Mouse (Mus musculus) kidney, embryonic 16.5 days (tissue): Measurements from ENCODE around the gene Hspd1. TPM values are rescaled to one million over a fixed set of nuclear protein-coding genes. Genes with fewer than 3 reads are reported as not detected.

Source experiments
- ATAC-seq: fragments of 200-750 bp; cut with Nextera tagmentation; 2 replicates; pipeline ENCODE4 v1.8.0; 2017; ENCODE audit warnings: moderate TSS enrichment; ENCODE audit not compliant: low FRiP score, low TSS enrichment
- H3K27ac ChIP-seq: fragments of 300-500 bp; sonication (generic); 2 replicates; pipeline ENCODE4 v1.5.1; 2014; ENCODE audit warnings: low read length
- H3K27me3 ChIP-seq: fragments of 300-500 bp; sonication (generic); 2 replicates; pipeline ENCODE4 v1.6.1; 2014; ENCODE audit warnings: low read length, control low read depth, mixed read lengths; ENCODE audit not compliant: insufficient read depth
- H3K36me3 ChIP-seq: fragments of 300-500 bp; sonication (generic); 2 replicates; pipeline ENCODE4 v1.6.1; 2014; ENCODE audit warnings: low read length, control low read depth, mixed read lengths; ENCODE audit not compliant: insufficient read depth
- H3K4me1 ChIP-seq: fragments of 300-500 bp; sonication (generic); 2 replicates; pipeline ENCODE4 v1.6.1; 2014; ENCODE audit warnings: low read length, control low read depth, mixed read lengths; ENCODE audit not compliant: insufficient read depth
- H3K4me2 ChIP-seq: fragments of 300-500 bp; sonication (generic); replicated peaks from 2 replicates; pipeline ENCODE4 v1.6.1; 2014; ENCODE audit warnings: low read depth, low read length
- H3K4me3 ChIP-seq: fragments of 300-500 bp; sonication (generic); 2 replicates; pipeline ENCODE4 v1.5.1; 2014; ENCODE audit warnings: mild to moderate bottlenecking, low read length
- H3K9ac ChIP-seq: fragments of 300-500 bp; sonication (generic); replicated peaks from 2 replicates; pipeline ENCODE4 v1.6.1; 2014; ENCODE audit warnings: low read length
- H3K9me3 ChIP-seq: fragments of 300-500 bp; sonication (generic); 2 replicates; pipeline ENCODE4 v1.6.1; 2016; ENCODE audit warnings: low read length, control low read depth
- WGBS: fragments of 180-500 bp; shearing (Covaris S2); extraction: QIAGEN DNeasy Blood & Tissue Kit; methylation state at CpG from one replicate; pipeline ENCODE4 v1.1.7; 2014; 5-methylcytosine and 5-hydroxymethylcytosine counted together
- polyA plus RNA-seq: library from polyadenylated mRNA; unstranded; fragments of >200 nt; fragmentation: Nextera tagmentation; extraction: Ambion mirVana; gene quantifications from 2 replicates; pipeline ENCODE4 v1.2.1, GENCODE M21; 2015

The Hspd1 gene
- polyA plus RNA-seq, 1 experiment from 2014 or later = 498 TPM

- H3K4me3 ChIP-seq = no peak overlapping the region
- WGBS = 62% methylated on average over 4 of the region's 4 CpGs
- no peak overlapping the region for H3K4me2 ChIP-seq
- peaks cover 10% of the 10 kb centered on the region for H3K4me1 ChIP-seq
- H3K9me3 ChIP-seq = no peaks in the 10 kb centered on the region
- ATAC-seq = no peak
- H3K36me3 ChIP-seq = no peaks in the 10 kb centered on the region
- H3K9ac ChIP-seq = no peak overlapping the region
- H3K27me3 ChIP-seq = no peaks in the 10 kb centered on the region
- H3K27ac ChIP-seq = no peak overlapping the region
These were observed 39.0 kb downstream of the Hspd1 start for GRCm38 (mm10) chr1:55048841-55049587.

DNA sequence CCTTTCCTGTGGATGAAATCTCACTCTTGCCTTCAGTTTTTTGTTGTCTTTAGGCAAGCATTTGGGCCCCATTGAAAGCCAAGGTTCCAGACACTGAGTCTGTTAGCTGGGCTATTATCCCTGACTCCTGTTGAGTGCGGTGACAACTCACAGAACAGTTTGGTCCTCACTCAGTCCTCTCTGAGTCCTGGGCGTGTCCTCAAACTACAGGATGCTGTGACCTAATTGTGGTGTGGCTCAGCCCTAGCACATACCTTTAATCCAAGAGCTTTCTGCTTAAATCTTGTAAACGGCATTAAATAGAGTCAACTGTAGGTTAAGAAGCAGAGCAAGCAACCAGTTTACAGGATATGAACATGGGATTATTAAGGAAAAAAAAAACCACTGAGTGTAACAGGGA lies 44.9 kb downstream of the Hspd1 start:
- Histone ChIP-seq H3K27me3 (no peaks in the 10 kb centered on the region), H3K27ac (no peak overlapping the region), H3K36me3 (no peaks in the 10 kb centered on the region), H3K4me3 (no peak overlapping the region), H3K9ac (no peak overlapping the region), H3K4me1 (no peaks in the 10 kb centered on the region), H3K4me2 (no peak overlapping the region), H3K9me3 (peaks cover 10% of the 10 kb centered on the region)
- ATAC-seq = no peak
- 77% methylated on average over 3 of the region's 3 CpGs for WGBS

- peaks cover 10% of the 10 kb centered on the region for H3K9me3 ChIP-seq
- no peaks in the 10 kb centered on the region for H3K27me3 ChIP-seq
- H3K4me2 ChIP-seq = no peak overlapping the region
- no peaks in the 10 kb centered on the region for H3K4me1 ChIP-seq
- WGBS = 76% methylated on average over 1 of the region's 1 CpGs
- H3K9ac ChIP-seq = no peak overlapping the region
- ATAC-seq = no peak
- H3K36me3 ChIP-seq = no peaks in the 10 kb centered on the region
- H3K4me3 ChIP-seq = no peak overlapping the region
- no peak overlapping the region for H3K27ac ChIP-seq
These were observed 45.8 kb downstream of the Hspd1 start for GRCm38 (mm10) chr1:55042246-55042645.

- no peak for ATAC-seq
- no peaks in the 10 kb centered on the region for H3K36me3 ChIP-seq
- H3K4me1 ChIP-seq = no peaks in the 10 kb centered on the region
- WGBS = 90% methylated on average over 4 of the region's 4 CpGs
- H3K27me3 ChIP-seq = no peaks in the 10 kb centered on the region
- H3K9me3 ChIP-seq = peaks cover 10% of the 10 kb centered on the region
- no peak overlapping the region for H3K4me3 ChIP-seq
- no peak overlapping the region for H3K4me2 ChIP-seq
- H3K27ac ChIP-seq = no peak overlapping the region
- no peak overlapping the region for H3K9ac ChIP-seq
These were observed 46.4 kb downstream of the Hspd1 start for GRCm38 (mm10) chr1:55041691-55042090.

DNA sequence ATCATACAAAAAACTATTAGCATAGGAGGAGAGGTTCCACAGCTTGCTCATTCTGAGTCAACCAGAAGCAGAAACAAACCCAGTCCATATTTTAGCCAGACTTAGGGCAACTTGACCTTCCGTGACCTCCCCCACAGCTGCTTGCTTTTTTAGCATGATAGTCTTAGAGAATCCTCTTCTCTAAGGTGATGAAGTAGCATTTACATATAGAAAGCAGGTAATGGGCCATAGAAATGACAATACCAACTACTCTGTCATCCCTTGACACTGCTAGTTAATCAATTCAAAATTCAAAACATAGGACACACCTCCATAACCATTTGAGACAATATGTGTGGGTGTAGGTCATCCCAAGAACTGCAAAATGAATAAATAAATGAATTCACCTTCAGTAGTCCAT lies 48.1 kb downstream of the Hspd1 start:
- H3K9ac ChIP-seq = no peak overlapping the region
- WGBS = 76% methylated on average over 1 of the region's 1 CpGs
- no peaks in the 10 kb centered on the region for H3K36me3 ChIP-seq
- H3K9me3 ChIP-seq = peaks cover 10% of the 10 kb centered on the region
- no peaks in the 10 kb centered on the region for H3K27me3 ChIP-seq
- no peak overlapping the region for H3K4me2 ChIP-seq
- H3K27ac ChIP-seq = no peak overlapping the region
- no peak for ATAC-seq
- no peaks in the 10 kb centered on the region for H3K4me1 ChIP-seq
- H3K4me3 ChIP-seq = no peak overlapping the region

DNA sequence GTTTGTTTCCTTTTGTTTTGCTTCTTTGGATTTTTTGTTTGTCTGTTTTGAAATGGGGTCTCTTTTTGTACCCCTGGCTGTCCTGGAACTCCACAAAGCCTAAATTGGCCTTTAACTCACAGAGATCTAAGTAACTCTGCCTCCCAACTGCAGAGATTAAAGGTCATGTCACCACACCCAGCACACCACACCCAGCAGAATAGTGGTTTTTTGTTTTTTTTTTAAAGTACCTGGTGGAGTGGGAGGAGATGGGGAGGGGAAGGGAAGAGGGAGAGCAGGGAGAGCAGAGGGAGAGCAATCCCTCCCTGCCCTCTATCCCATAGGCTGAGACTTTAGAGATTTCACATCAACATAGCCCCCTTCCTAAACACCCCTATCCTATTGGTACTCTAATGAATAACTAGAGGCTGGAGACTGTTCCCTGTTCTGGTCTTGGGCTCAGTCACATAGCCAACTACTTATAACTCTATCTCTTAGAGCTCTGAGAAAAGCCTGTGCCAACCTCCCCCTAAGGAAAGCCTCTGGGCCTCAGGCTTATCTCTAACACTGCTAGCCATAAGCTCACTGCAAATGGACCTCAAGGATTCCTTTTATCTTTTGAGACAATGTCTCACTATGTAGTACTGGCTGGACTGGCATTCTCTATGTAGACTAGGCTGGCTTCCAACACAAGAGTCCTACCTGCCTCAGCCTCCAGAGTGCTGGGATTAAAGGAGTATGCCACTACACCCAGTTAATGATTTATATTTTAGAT lies 56.8 kb downstream of the Hspd1 start:
- H3K9ac ChIP-seq = no peak overlapping the region
- H3K4me3 ChIP-seq = no peak overlapping the region
- H3K9me3 ChIP-seq = no peaks in the 10 kb centered on the region
- H3K27me3 ChIP-seq = no peaks in the 10 kb centered on the region
- H3K4me2 ChIP-seq = no peak overlapping the region
- ATAC-seq = no peak
- H3K27ac ChIP-seq = no peak overlapping the region
- no peaks in the 10 kb centered on the region for H3K4me1 ChIP-seq
- no peaks in the 10 kb centered on the region for H3K36me3 ChIP-seq

DNA sequence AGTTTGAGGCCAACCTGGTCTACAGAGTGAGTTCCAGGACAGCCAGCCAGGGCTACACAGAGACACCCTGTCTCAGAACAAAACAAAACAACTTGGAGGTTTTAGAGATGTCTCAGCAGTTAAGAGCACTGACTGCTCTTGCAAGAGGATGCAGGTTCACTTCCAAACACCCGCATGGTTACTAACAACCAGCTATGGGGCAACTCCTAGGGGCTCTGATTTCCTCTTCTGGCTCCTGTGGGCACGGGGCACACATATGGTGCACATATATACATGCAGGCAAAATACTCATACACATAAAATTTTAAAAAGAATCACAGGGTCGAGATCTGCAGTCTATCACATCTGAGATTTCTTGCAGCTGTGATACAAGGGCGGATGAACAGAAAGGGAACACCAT lies 58.6 kb downstream of the Hspd1 start:
- ATAC-seq = no peak
- WGBS = 69% methylated on average over 4 of the region's 4 CpGs
- Histone ChIP-seq H3K27ac (no peak overlapping the region), H3K36me3 (no peaks in the 10 kb centered on the region), H3K4me2 (no peak overlapping the region), H3K4me1 (peaks cover 11% of the 10 kb centered on the region), H3K27me3 (no peaks in the 10 kb centered on the region), H3K4me3 (no peak overlapping the region), H3K9ac (0 out of 2 replicates have a peak overlapping the region, but pooled peaks have one; percentile 31), H3K9me3 (no peaks in the 10 kb centered on the region)

DNA sequence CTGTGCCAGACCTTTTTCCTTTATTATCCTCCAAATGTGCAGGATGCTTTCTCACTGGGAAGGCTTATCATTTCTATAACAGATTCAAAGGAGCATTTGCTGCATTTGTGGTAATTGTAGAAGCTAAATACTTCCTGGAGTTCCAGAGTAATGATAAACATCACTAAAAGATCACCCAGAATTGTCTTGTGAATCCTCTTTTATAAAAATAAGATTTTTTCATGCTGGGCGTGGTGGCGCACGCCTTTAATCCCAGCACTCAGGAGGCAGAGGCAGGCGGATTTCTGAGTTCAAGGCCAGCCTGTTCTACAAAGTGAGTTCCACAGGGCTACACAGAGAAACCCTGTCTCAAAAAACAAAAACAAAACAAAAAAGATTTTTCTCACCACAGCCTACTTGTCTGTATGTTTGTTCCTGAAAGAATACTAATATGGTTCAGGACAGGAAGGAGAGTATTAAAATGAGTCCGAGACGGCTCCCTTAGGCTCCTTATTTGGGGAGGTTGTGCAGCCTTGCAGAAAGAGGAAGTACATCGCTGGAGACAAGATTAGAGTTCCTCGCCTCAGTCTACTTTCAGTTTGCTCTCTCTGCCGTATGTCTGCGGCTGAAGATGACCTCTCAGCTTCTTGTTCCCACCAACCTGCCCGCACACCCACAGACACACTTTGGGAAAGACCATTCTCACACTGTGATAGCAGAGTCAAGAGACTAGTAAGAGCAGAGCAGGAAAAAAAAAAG lies 59.4 kb downstream of the Hspd1 start:
- H3K36me3 ChIP-seq = no peaks in the 10 kb centered on the region
- no peak overlapping the region for H3K4me2 ChIP-seq
- H3K27ac ChIP-seq = no peak overlapping the region
- peaks cover 14% of the 10 kb centered on the region for H3K4me1 ChIP-seq
- ATAC-seq = no peak
- H3K4me3 ChIP-seq = no peak overlapping the region
- WGBS = 79% methylated on average over 11 of the region's 11 CpGs
- H3K9me3 ChIP-seq = no peaks in the 10 kb centered on the region
- no peaks in the 10 kb centered on the region for H3K27me3 ChIP-seq
- H3K9ac ChIP-seq = peak overlapping the region; percentile 31; the same call in 1 of the 2 replicates

- no peak for ATAC-seq
- H3K9me3 ChIP-seq = no peaks in the 10 kb centered on the region
- H3K36me3 ChIP-seq = no peaks in the 10 kb centered on the region
- WGBS = 88% methylated on average over 1 of the region's 1 CpGs
- H3K4me1 ChIP-seq = peaks cover 14% of the 10 kb centered on the region
- no peaks in the 10 kb centered on the region for H3K27me3 ChIP-seq
- H3K4me2 ChIP-seq = peak overlapping the region; percentile 50
- no peak overlapping the region for H3K9ac ChIP-seq
- H3K4me3 ChIP-seq = peak overlapping the region; percentile 100; the same call in 1 of the 2 replicates
- no peak overlapping the region for H3K27ac ChIP-seq
These were observed 60.1 kb downstream of the Hspd1 start for GRCm38 (mm10) chr1:55027966-55028365.
